26 mouse cellular contexts compared by ENCODE assay signal in genomic region chr5:21987711-21988110, GRCm38 (mm10).
DNase-seq lines count a peak whose midpoint lies in the region; ATAC-seq and TF ChIP-seq lines count a peak whose summit lies in the region.
"Had no signal": no experiment of that assay in that cellular context is flagged by ENCODE, and none has a peak within 500 bp of the region (broad histone marks: within the 10 kb centered on the region; RNA-seq: fewer than 3 reads in every experiment).

No protein-coding gene starts in this region.

- H3K79me2 ChIP-seq in heart, adult 2 months (replicated peaks; ENCODE audit: control insufficient read depth, insufficient read depth, low read length), result no peaks in the 10 kb centered on the region

- TF ChIP-seq EP300 in heart, adult 2 months (IDR thresholded peaks at IDR 0.05; ENCODE audit: insufficient read depth, low read depth, low read length), result no peak

- peak; percentile 43 for DNase-seq in heart, adult 11 months
- no peak for DNase-seq in heart, adult 2 months
- DNase-seq in midbrain, embryonic 11.5 days (ENCODE audit: low spot score, missing footprints), result peak; percentile 2
- peak; percentile 23 for DNase-seq in adrenal gland, postnatal 10 days
- DNase-seq in adrenal gland, postnatal 25 days, result peak; percentile 13
- no peak for DNase-seq in frontal cortex, postnatal 14 days (ENCODE audit: low spot score in 2 of 2)
- DNase-seq: cerebellum, adult 11 months; cerebellum, adult 9-11 months; gastrocnemius, postnatal 14 days; heart, adult 18-20 months; heart, postnatal 14 days; kidney, adult 18-20 months; liver, embryonic 13.5 days; lung, adult 2 months; lung, postnatal 36 days; right cerebral cortex, postnatal 14 days; thymus, postnatal 25 days had no signal

- intact Hi-C loops in heart, adult 2 months (cut with DNase I), result loop anchor here (10.0 kb wide), 1 partner anchor 337 kb away; no protein-coding TSS in a partner anchor

- no peaks in the 10 kb centered on the region; the same call in 1 of the 2 replicates for H3K9me3 ChIP-seq in midbrain, embryonic 11.5 days (ENCODE audit: control insufficient read depth, low read length)
- no peaks in the 10 kb centered on the region for H3K9me3 ChIP-seq in midbrain, embryonic 15.5 days
- H3K9me3 ChIP-seq in kidney, embryonic 15.5 days (replicated peaks), result no peaks in the 10 kb centered on the region
- H3K9me3 ChIP-seq: hindbrain, embryonic 12.5 days; liver, embryonic 13.5 days had no signal

- H3K27me3 ChIP-seq in heart, adult 2 months (ENCODE audit: control insufficient read depth, insufficient read depth, low read length), result no peaks in the 10 kb centered on the region
- H3K27me3 ChIP-seq in midbrain, embryonic 11.5 days (ENCODE audit: control insufficient read depth, insufficient read depth, low read length), result no peaks in the 10 kb centered on the region
- no peaks in the 10 kb centered on the region for H3K27me3 ChIP-seq in midbrain, embryonic 15.5 days (replicated peaks)
- no peaks in the 10 kb centered on the region for H3K27me3 ChIP-seq in kidney, embryonic 15.5 days
- H3K27me3 ChIP-seq: heart, embryonic 13.5 days; hindbrain, embryonic 12.5 days; liver, embryonic 13.5 days; megakaryocyte, embryonic 14.5 days had no signal

- ATAC-seq in midbrain, embryonic 11.5 days (ENCODE audit: low FRiP score), result no peak
- ATAC-seq in midbrain, embryonic 15.5 days (replicated peaks), result no peak
- ATAC-seq in kidney, embryonic 15.5 days (replicated peaks; ENCODE audit: low FRiP score), result no peak
- ATAC-seq: inflammation-experienced regulatory T-cells, adult 6 months; midbrain, embryonic 16.5 days had no signal

- no peak overlapping the region for H3K4me3 ChIP-seq in heart, adult 2 months
- H3K4me3 ChIP-seq in midbrain, embryonic 11.5 days (ENCODE audit: low read depth, low read length), result no peak overlapping the region
- H3K4me3 ChIP-seq in midbrain, embryonic 15.5 days, result no peak overlapping the region
- no peak overlapping the region for H3K4me3 ChIP-seq in kidney, embryonic 15.5 days (replicated peaks)
- H3K4me3 ChIP-seq: heart, embryonic 13.5 days; hindbrain, embryonic 12.5 days; liver, embryonic 13.5 days; megakaryocyte, embryonic 14.5 days had no signal

- H3K36me3 ChIP-seq in heart, adult 2 months (ENCODE audit: control insufficient read depth, insufficient read depth, low read length), result no peaks in the 10 kb centered on the region
- H3K36me3 ChIP-seq in midbrain, embryonic 11.5 days (ENCODE audit: control insufficient read depth, insufficient read depth, low read length), result no peaks in the 10 kb centered on the region
- no peaks in the 10 kb centered on the region for H3K36me3 ChIP-seq in midbrain, embryonic 15.5 days (replicated peaks)
- H3K36me3 ChIP-seq in kidney, embryonic 15.5 days, result no peaks in the 10 kb centered on the region
- H3K36me3 ChIP-seq: heart, embryonic 13.5 days; hindbrain, embryonic 12.5 days had no signal

- H3K4me1 ChIP-seq in heart, adult 2 months (ENCODE audit: control insufficient read depth, insufficient read depth, low read length), result no peaks in the 10 kb centered on the region
- H3K4me1 ChIP-seq in midbrain, embryonic 11.5 days (ENCODE audit: control insufficient read depth, insufficient read depth, low read length), result no peaks in the 10 kb centered on the region
- no peaks in the 10 kb centered on the region for H3K4me1 ChIP-seq in midbrain, embryonic 15.5 days
- no peaks in the 10 kb centered on the region for H3K4me1 ChIP-seq in kidney, embryonic 15.5 days
- H3K4me1 ChIP-seq: heart, embryonic 13.5 days; hindbrain, embryonic 12.5 days; liver, embryonic 13.5 days; megakaryocyte, embryonic 14.5 days had no signal

- no peak for TF ChIP-seq CTCF in heart, adult 2 months (IDR thresholded peaks at IDR 0.05)

- H3K4me2 ChIP-seq in midbrain, embryonic 11.5 days, result no peak overlapping the region
- no peak overlapping the region for H3K4me2 ChIP-seq in midbrain, embryonic 15.5 days
- H3K4me2 ChIP-seq in kidney, embryonic 15.5 days, result no peak overlapping the region
- H3K4me2 ChIP-seq: heart, embryonic 13.5 days; hindbrain, embryonic 12.5 days; liver, embryonic 13.5 days had no signal

- H3K9ac ChIP-seq in heart, adult 2 months (ENCODE audit: low read depth, low read length), result no peak overlapping the region
- no peak overlapping the region for H3K9ac ChIP-seq in midbrain, embryonic 11.5 days (ENCODE audit: low read length)
- no peak overlapping the region for H3K9ac ChIP-seq in midbrain, embryonic 15.5 days
- no peak overlapping the region for H3K9ac ChIP-seq in kidney, embryonic 15.5 days
- H3K9ac ChIP-seq: heart, embryonic 13.5 days; hindbrain, embryonic 12.5 days; liver, embryonic 13.5 days had no signal

- TF ChIP-seq POLR2A in heart, adult 2 months (IDR thresholded peaks at IDR 0.05; ENCODE audit: insufficient read depth, low read depth, low read length), result no peak

- no peak overlapping the region for H3K27ac ChIP-seq in heart, adult 2 months
- H3K27ac ChIP-seq in midbrain, embryonic 11.5 days (ENCODE audit: low read depth, low read length), result no peak overlapping the region
- H3K27ac ChIP-seq in midbrain, embryonic 15.5 days, result no peak overlapping the region
- no peak overlapping the region for H3K27ac ChIP-seq in kidney, embryonic 15.5 days
- H3K27ac ChIP-seq: heart, embryonic 13.5 days; hindbrain, embryonic 12.5 days; kidney, postnatal 0 days; liver, embryonic 13.5 days; stomach, postnatal 0 days had no signal

- WGBS in heart, adult 2 months, result 79% methylated on average over 5 of the region's 5 CpGs
- 92% methylated on average over 5 of the region's 5 CpGs for WGBS in midbrain, embryonic 11.5 days
- WGBS in midbrain, embryonic 15.5 days, result 81% methylated on average over 5 of the region's 5 CpGs
- WGBS in kidney, embryonic 15.5 days, result 82% methylated on average over 5 of the region's 5 CpGs

Comparison
In these comparisons a context has a peak if more than half of its experiments do, and no peak if none do; other contexts are left out.
1. DNase-seq: peak in heart, adult 11 months (single experiment), midbrain, embryonic 11.5 days (single experiment), adrenal gland, postnatal 10 days (single experiment) and adrenal gland, postnatal 25 days (single experiment); none in heart, adult 2 months (0 of 2) and frontal cortex, postnatal 14 days (0 of 2).